Mouse (Mus musculus): ENCODE data around the gene Ndufa8. TPM values are rescaled to one million over a fixed set of nuclear protein-coding genes. Genes with fewer than 3 reads are reported as not detected.

Gene Ndufa8
- total RNA-seq, 2 experiments from 2014 or later: 185 to 195 TPM

DNA sequence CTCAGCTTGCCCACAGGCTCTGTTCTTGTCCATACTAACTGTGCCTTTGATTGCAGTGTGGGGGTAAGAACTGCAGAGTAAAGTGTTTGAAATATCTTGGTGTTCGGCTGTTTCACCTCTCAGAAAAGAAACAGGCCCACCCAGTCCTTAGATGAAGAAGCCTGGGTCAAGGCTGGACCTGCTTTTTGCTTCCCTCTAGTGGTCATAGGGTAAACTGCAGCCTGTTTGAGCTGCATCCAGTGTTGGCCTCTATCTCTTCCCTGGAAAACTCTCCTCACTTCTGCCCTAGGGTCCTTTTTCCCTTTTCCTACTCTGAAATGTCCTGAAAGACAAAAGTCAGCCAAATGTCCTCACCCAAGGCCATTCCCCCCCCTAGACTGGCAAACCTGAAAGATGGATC lies 41.1 kb downstream of the Ndufa8 start:
- no peak overlapping the region for H3K27ac ChIP-seq
- peak; percentile 35 to 43 for DNase-seq (ENCODE audit: extremely low spot score in 1 of 2, low spot score in 2 of 2)
- H3K4me3 ChIP-seq: no peak overlapping the region
- intact Hi-C loops (cut with DNase I): loop anchor here (5.0 to 10.0 kb wide), 2 partner anchors 269 to 1327 kb away; no protein-coding TSS in a partner anchor
- TF ChIP-seq CTCF (IDR thresholded peaks at IDR 0.05): peak; percentile 84

DNA sequence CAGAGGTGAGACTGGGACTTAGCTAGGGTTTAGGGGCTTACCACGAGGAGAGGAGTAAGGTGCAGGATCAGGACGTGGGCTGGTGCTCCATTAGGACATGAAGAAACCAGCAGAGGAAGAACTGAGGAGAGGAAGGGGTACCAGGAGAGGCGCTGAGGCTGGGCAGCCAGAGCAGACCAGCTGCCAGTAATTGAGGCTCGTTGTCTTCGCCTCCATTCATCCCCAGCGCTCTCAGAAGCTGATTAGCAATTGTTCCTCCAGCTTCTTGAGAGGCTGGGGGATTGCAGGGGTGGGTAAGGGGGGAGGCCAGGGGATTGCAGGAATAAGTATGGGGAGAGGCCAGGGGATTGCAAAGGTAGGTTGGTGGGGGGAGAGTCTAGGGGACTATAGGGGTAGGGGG lies 47.0 kb downstream of the Ndufa8 start:
- H3K4me3 ChIP-seq: no peak overlapping the region
- DNase-seq (ENCODE audit: extremely low spot score in 1 of 2, low spot score in 2 of 2): no peak
- H3K27ac ChIP-seq: no peak overlapping the region
- intact Hi-C loops (cut with DNase I): loop anchor here (10.0 kb wide), 1 partner anchor 1333 kb away; no protein-coding TSS in a partner anchor
- no peak for TF ChIP-seq CTCF (IDR thresholded peaks at IDR 0.05)

DNA sequence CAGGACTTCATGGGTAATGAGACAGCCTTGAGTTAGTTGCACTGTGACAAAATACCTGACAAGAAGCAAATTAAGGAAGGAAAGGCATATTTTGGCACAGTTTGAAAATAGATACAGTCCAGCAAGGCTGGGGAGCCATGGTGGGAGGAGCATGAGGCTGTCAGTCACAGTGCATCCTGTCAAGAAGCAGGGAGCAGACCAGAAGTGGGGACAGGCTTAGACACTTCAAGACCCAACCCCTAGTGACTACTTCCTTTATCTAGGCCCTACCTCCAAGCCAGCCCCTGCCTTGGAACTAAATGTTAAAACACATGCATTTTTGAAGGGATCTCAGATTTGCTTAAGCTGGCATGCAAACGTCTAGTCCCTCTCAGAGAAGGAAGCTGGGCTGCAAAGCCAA lies 48.8 kb downstream of the Ndufa8 start:
- intact Hi-C loops (cut with DNase I): loop anchor here (10.0 kb wide), 1 partner anchor 1334 kb away; no protein-coding TSS in a partner anchor
- no peak overlapping the region for H3K4me3 ChIP-seq
- DNase-seq (ENCODE audit: extremely low spot score in 1 of 2, low spot score in 2 of 2): no peak
- no peak for TF ChIP-seq CTCF (IDR thresholded peaks at IDR 0.05)
- peak overlapping the region; percentile 30; the same call in 1 of the 2 replicates for H3K27ac ChIP-seq

DNA sequence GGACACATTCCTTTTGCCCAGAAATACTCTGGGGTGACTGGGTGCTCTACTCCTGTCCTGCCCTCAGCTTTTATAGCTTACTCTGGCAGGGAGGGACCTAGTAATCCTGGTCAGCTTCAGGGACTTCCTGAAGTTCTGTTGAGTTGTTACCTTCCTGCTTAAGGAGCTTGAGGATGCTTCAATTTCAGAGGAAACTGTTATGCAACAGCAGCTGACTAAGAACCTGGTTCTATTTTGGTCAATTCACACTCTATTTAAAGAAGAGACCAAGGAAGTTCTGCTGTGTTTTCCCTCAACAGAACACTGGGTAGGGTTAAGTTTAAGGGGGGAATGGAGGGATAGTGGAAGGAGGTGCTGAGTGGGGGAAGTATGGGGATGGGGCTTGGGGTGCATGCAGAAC lies 50.0 kb downstream of the Ndufa8 start:
- DNase-seq (ENCODE audit: extremely low spot score in 1 of 2, low spot score in 2 of 2): no peak
- no peak overlapping the region; the same call in none of the 2 replicates for H3K27ac ChIP-seq
- no peak overlapping the region for H3K4me3 ChIP-seq
- intact Hi-C loops (cut with DNase I): no loop called here
- no peak for TF ChIP-seq CTCF (IDR thresholded peaks at IDR 0.05)

DNA sequence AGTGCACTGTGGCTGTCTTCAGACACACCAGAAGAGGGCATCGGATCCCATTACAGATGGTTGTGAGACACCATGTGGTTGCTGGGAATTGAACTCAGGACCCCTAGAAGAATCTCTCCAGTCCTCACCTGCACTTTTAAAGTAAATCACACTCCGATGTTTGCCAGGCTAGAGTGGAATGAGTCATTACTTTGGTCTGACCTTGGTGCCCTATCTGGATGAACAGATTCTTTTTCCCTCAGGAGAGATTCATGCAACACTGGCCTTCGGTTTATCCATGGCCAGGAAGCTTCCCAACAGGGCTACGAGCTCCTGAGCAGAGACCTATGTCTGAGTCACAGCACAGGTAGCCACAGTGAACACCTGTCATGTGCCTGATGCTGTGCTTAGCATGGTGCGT lies 50.8 kb downstream of the Ndufa8 start:
- no peak for TF ChIP-seq CTCF (IDR thresholded peaks at IDR 0.05)

DNA sequence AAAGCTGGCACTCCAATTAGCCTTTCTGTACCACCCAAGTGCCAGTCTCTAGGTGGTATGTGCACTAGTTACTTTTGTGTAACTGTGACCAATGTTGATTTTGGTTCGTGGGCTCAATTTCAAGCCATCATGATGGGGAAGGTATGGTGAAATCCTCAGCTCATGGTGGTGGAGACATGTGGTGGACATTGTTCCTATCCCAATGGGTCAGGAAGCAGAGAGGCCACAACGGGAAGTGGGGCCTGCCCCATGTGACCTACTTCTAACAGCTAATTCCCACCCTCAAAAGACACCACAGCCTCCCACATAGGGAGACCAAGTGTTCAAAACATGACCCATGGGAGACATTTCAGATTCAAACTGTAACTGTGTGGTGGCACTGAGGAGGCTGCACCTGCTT lies 52.5 kb downstream of the Ndufa8 start:
- intact Hi-C loops (cut with DNase I): no loop called here
- no peak for DNase-seq (ENCODE audit: extremely low spot score in 1 of 2, low spot score in 2 of 2)
- H3K4me3 ChIP-seq: no peak overlapping the region
- no peak overlapping the region for H3K27ac ChIP-seq
- no peak for TF ChIP-seq CTCF (IDR thresholded peaks at IDR 0.05)

More for the DNA sequence above, 50.8 kb downstream of the Ndufa8 start:
- Histone ChIP-seq H3K27ac (no peak overlapping the region), H3K4me3 (no peak overlapping the region)
- DNase-seq (ENCODE audit: extremely low spot score in 1 of 2, low spot score in 2 of 2): no peak
- intact Hi-C loops (cut with DNase I): no loop called here

DNA sequence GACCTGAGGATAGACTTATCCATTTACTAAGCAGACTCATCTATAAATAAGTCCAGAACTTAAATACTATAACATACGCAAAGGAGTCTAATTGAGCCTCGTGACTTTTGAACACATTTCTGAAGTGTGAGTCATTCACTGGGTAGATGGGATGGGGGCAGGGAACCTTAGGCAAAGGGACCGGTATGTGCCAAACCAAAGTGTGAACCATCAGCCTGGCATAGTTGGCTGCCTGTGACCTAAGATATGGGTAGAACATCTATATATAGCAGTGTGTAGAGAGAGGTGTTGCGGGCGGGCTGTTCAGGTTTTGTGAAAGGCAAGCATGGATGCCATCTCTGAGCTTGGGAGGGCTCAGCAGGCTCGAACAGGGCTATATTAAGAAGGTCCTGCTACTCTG lies 54.9 kb downstream of the Ndufa8 start:
- TF ChIP-seq CTCF (IDR thresholded peaks at IDR 0.05): no peak
- DNase-seq (ENCODE audit: extremely low spot score in 1 of 2, low spot score in 2 of 2): no peak
- intact Hi-C loops (cut with DNase I): no loop called here
- Histone ChIP-seq H3K4me3 (no peak overlapping the region), H3K27ac (no peak overlapping the region)

DNA sequence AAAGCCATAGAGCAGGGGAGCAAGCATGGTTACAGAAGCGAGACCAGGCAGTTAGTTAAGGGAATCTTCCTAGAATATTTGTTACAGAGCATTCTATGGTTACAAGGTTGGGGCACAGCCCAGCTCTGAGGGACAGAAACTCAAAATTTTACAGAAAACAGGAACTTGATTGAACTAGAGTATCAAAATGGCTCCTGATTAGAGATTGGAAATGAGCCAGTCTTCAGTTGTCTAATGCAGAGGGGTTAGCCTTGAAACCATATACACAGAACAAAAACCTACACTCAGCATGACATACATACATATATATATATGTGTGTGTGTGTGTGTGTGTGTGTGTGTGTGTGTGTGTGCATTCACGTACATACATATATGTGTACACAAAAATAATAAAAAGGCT lies 55.7 kb downstream of the Ndufa8 start:
- no peak for DNase-seq (ENCODE audit: extremely low spot score in 1 of 2, low spot score in 2 of 2)
- Histone ChIP-seq H3K27ac (no peak overlapping the region), H3K4me3 (no peak overlapping the region)
- intact Hi-C loops (cut with DNase I): no loop called here
- no peak for TF ChIP-seq CTCF (IDR thresholded peaks at IDR 0.05)

DNA sequence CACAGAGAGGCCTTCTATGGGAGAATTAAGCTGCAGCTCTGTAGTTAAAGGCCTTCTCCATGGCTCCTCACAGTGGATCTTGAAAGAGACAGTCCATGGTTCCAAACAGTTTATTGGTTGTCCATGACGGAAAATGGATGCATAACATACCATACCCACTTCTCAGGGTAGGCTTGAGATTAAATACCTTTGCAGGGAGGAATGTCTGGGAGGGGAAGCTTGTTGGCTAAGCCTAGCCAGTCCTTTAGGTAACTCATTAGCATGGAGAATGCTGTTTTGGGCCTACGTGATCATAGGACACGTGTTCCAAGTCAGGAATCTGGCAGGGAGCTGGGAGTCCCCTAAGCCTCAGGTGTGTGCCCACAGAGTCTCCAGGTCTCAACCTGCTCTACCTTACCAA lies 56.9 kb downstream of the Ndufa8 start:
- DNase-seq (ENCODE audit: extremely low spot score in 1 of 2, low spot score in 2 of 2): no peak
- Histone ChIP-seq H3K27ac (no peak overlapping the region), H3K4me3 (no peak overlapping the region)
- intact Hi-C loops (cut with DNase I): no loop called here
- TF ChIP-seq CTCF (IDR thresholded peaks at IDR 0.05): no peak

Other genes starting within 250 kb of the Ndufa8 start
- 10 to 100 TPM; 40.2 to 42.2 TPM for gene Ttll11, start 69.5 kb downstream of the Ndufa8 start, total RNA-seq (2021)
- gene Morn5, start 52 bp upstream of the Ndufa8 start, total RNA-seq (2021): 1 to 10 TPM; 1.0 to 1.4 TPM
- gene Lhx6, start 56.0 kb upstream of the Ndufa8 start, total RNA-seq (2021): 10 to 100 TPM; 16.3 to 19.6 TPM
- 10 to 100 TPM; 14.6 to 18.7 TPM for gene Mrrf, start 87.0 kb upstream of the Ndufa8 start, total RNA-seq (2021)
- 10 to 100 TPM; 47.9 to 48.9 TPM for gene Rbm18, start 87.4 kb upstream of the Ndufa8 start, total RNA-seq (2021)
- 10 to 100 TPM; 16.9 to 21.3 TPM for gene Ptgs1, start 181.0 kb upstream of the Ndufa8 start, total RNA-seq (2021)